8 mouse cellular contexts compared by ENCODE assay signal in genomic region chr7:109011596-109012180, GRCm38 (mm10).
DNase-seq lines count a peak whose midpoint lies in the region; ATAC-seq and TF ChIP-seq lines count a peak whose summit lies in the region.
"Had no signal": no experiment of that assay in that cellular context is flagged by ENCODE, and none has a peak within 500 bp of the region (broad histone marks: within the 10 kb centered on the region; RNA-seq: fewer than 3 reads in every experiment).

No protein-coding gene starts in this region.

- WGBS in intestine, embryonic 14.5 days, result 55% methylated on average over 8 of the region's 8 CpGs
- WGBS in midbrain, embryonic 10.5 days, result 34% methylated on average over 8 of the region's 8 CpGs
- 53% methylated on average over 8 of the region's 8 CpGs for WGBS in stomach, postnatal 0 days

- H3K4me1 ChIP-seq in intestine, embryonic 14.5 days (replicated peaks; ENCODE audit: control insufficient read depth, insufficient read depth, low read length), result no peaks in the 10 kb centered on the region
- H3K4me1 ChIP-seq in midbrain, embryonic 10.5 days, result peaks cover 40% of the 10 kb centered on the region
- H3K4me1 ChIP-seq in stomach, postnatal 0 days (replicated peaks; ENCODE audit: control insufficient read depth, insufficient read depth), result no peaks in the 10 kb centered on the region

- TF ChIP-seq CTCF in brain, embryonic 14.5 days (IDR thresholded peaks at IDR 0.05; ENCODE audit: borderline replicate concordance, extremely low read depth, insufficient read depth, insufficient read length), result no peak
- no peak for TF ChIP-seq CTCF in stomach, postnatal 0 days (IDR thresholded peaks at IDR 0.05; ENCODE audit: low read depth)

- ATAC-seq in intestine, embryonic 14.5 days (replicated peaks; ENCODE audit: low FRiP score, low TSS enrichment, low read depth), result no peak
- no peak for ATAC-seq in stomach, postnatal 0 days (ENCODE audit: low FRiP score, low TSS enrichment)

- H3K9me3 ChIP-seq in intestine, embryonic 14.5 days (ENCODE audit: control insufficient read depth, low read length), result no peaks in the 10 kb centered on the region
- H3K9me3 ChIP-seq in midbrain, embryonic 10.5 days (replicated peaks), result no peaks in the 10 kb centered on the region
- no peaks in the 10 kb centered on the region for H3K9me3 ChIP-seq in stomach, postnatal 0 days (ENCODE audit: control insufficient read depth, low read length)

- no peak overlapping the region for H3K9ac ChIP-seq in intestine, embryonic 14.5 days (ENCODE audit: low read length)
- no peak overlapping the region for H3K9ac ChIP-seq in stomach, postnatal 0 days (ENCODE audit: low read length)
- H3K9ac ChIP-seq: liver, embryonic 14.5 days had no signal

- no peaks in the 10 kb centered on the region for H3K36me3 ChIP-seq in intestine, embryonic 14.5 days (ENCODE audit: control insufficient read depth, insufficient read depth, low read length)
- H3K36me3 ChIP-seq in midbrain, embryonic 10.5 days, result no peaks in the 10 kb centered on the region
- no peaks in the 10 kb centered on the region for H3K36me3 ChIP-seq in stomach, postnatal 0 days (ENCODE audit: control insufficient read depth, insufficient read depth, low read length)

- no peak for TF ChIP-seq EP300 in stomach, postnatal 0 days (optimal IDR thresholded peaks at IDR 0.05)

- TF ChIP-seq POLR2A in brain, embryonic 14.5 days (IDR thresholded peaks at IDR 0.05; ENCODE audit: borderline replicate concordance, extremely low read depth, insufficient read depth, insufficient read length, poor library complexity, severe bottlenecking), result no peak

- peak overlapping the region; percentile 87; the same call in 1 of the 2 replicates for H3K4me2 ChIP-seq in intestine, embryonic 14.5 days (ENCODE audit: low read length)
- peak overlapping the region; percentile 93; the same call in 1 of the 2 replicates for H3K4me2 ChIP-seq in stomach, postnatal 0 days (replicated peaks; ENCODE audit: low read depth)

- no peak overlapping the region for H3K27ac ChIP-seq in intestine, embryonic 14.5 days (ENCODE audit: low read depth)
- peak overlapping the region; percentile 80 for H3K27ac ChIP-seq in midbrain, embryonic 10.5 days (replicated peaks)
- no peak overlapping the region for H3K27ac ChIP-seq in stomach, postnatal 0 days (replicated peaks)
- H3K27ac ChIP-seq: liver, embryonic 14.5 days had no signal

- peak overlapping the region; percentile 56 for H3K4me3 ChIP-seq in intestine, embryonic 14.5 days (ENCODE audit: low read depth, low read length)
- H3K4me3 ChIP-seq in midbrain, embryonic 10.5 days, result peak overlapping the region; percentile 84
- no peak overlapping the region for H3K4me3 ChIP-seq in stomach, postnatal 0 days (ENCODE audit: low read depth, low read length)

- H3K27me3 ChIP-seq in intestine, embryonic 14.5 days (replicated peaks; ENCODE audit: control insufficient read depth, insufficient read depth, low read length), result peaks cover 44% of the 10 kb centered on the region
- peaks cover 83% of the 10 kb centered on the region for H3K27me3 ChIP-seq in midbrain, embryonic 10.5 days (ENCODE audit: low read depth, poor library complexity, severe bottlenecking)
- peaks cover 3% of the 10 kb centered on the region; the same call in 1 of the 2 replicates for H3K27me3 ChIP-seq in stomach, postnatal 0 days (ENCODE audit: control insufficient read depth, insufficient read depth, low read length)

- DNase-seq in brain, embryonic 14.5 days (ENCODE audit: low read depth), result peak; percentile 92
- DNase-seq in embryo, embryonic 9.5 days (ENCODE audit: extremely low spot score), result peak; percentile 4
- no peak for DNase-seq in intestine, embryonic 14.5 days (ENCODE audit: low spot score)
- peak; percentile 46 for DNase-seq in midbrain, embryonic 10.5 days (ENCODE audit: low spot score)
- no peak for DNase-seq in stomach, postnatal 0 days (ENCODE audit: low spot score)
- DNase-seq in urinary bladder, adult 18-20 months (ENCODE audit: low spot score in 2 of 2), result no peak
- DNase-seq in heart, postnatal 36 days, result no peak

- intact Hi-C loops in heart, postnatal 36 days (cut with DNase I), result no loop called here

Comparison
In these comparisons a context has a peak if more than half of its experiments do, and no peak if none do; other contexts are left out.
1. DNase-seq: peak in brain, embryonic 14.5 days (single experiment), embryo, embryonic 9.5 days (single experiment) and midbrain, embryonic 10.5 days (single experiment); none in intestine, embryonic 14.5 days (single experiment), stomach, postnatal 0 days (single experiment), urinary bladder, adult 18-20 months (0 of 2) and heart, postnatal 36 days (0 of 2).